Mouse (Mus musculus) gastrocnemius, adult 18-20 months (tissue): ENCODE results near the gene Batf. TPM values are rescaled to one million over a fixed set of nuclear protein-coding genes. Genes with fewer than 3 reads are reported as not detected.
"Not testable (repeated sequence)": the region's sequence is repeated elsewhere in the genome, so short reads cannot be mapped to it uniquely, and the experiment has no call there.

Source experiments
- DNase-seq: peaks from one replicate; pipeline ENCODE4 v3.0.0; 2021; ENCODE audit warnings: low spot score
- long read RNA-seq, 2 experiments: library from polyadenylated mRNA; stranded (forward); transcript quantifications; one replicate each; pipeline ENCODE4 v2.0.0; 2021
- total RNA-seq, 2 experiments: library from RNA; stranded (reverse); gene quantifications; 2 replicates each; pipeline ENCODE4 v1.2.3; 2021

Batf gene
- total RNA-seq: under 1 TPM in 1 of 2 experiments, not detected in 1; 0.32 TPM
- long read RNA-seq, experiment 1: 0 reads
- long read RNA-seq, experiment 2: 0 reads

GRCm38 (mm10) chr12:85686466-85687216 lies at the start of gene Batf:
Batf (plus strand) TSS chr12:85686669.
- DNase-seq: no peak

- DNase-seq: no peak
Observed at GRCm38 (mm10) chr12:85637932-85638331, 48.5 kb upstream of the Batf start.

- DNase-seq: no peak
Observed at GRCm38 (mm10) chr12:85638541-85639325, 47.7 kb upstream of the Batf start.

- peak; percentile 49 for DNase-seq
Observed at GRCm38 (mm10) chr12:85639326-85640008, 47.0 kb upstream of the Batf start.

GRCm38 (mm10) chr12:85640852-85641563 lies 45.5 kb upstream of the Batf start:
- DNase-seq: no peak

- peak; percentile 36 for DNase-seq
Observed at GRCm38 (mm10) chr12:85641564-85641931, 44.9 kb upstream of the Batf start.

GRCm38 (mm10) chr12:85643735-85644134 lies 42.7 kb upstream of the Batf start:
- no peak for DNase-seq

GRCm38 (mm10) chr12:85645664-85646063 lies 40.8 kb upstream of the Batf start:
- no peak for DNase-seq

- DNase-seq: no peak
Observed at GRCm38 (mm10) chr12:85647346-85647745, 39.1 kb upstream of the Batf start.

- no peak for DNase-seq
Observed at GRCm38 (mm10) chr12:85647955-85648354, 38.5 kb upstream of the Batf start.

- no peak for DNase-seq
Observed at GRCm38 (mm10) chr12:85659319-85659718, 27.1 kb upstream of the Batf start.

GRCm38 (mm10) chr12:85660855-85661254 lies 25.6 kb upstream of the Batf start:
- no peak for DNase-seq

GRCm38 (mm10) chr12:85662232-85662631 lies 24.2 kb upstream of the Batf start:
- not testable (repeated sequence) for DNase-seq

GRCm38 (mm10) chr12:85662896-85663295 lies 23.6 kb upstream of the Batf start:
- DNase-seq: peak; percentile 78

GRCm38 (mm10) chr12:85666112-85666511 lies 20.4 kb upstream of the Batf start:
- no peak for DNase-seq

- no peak for DNase-seq
Observed at GRCm38 (mm10) chr12:85667071-85667470, 19.4 kb upstream of the Batf start.

- DNase-seq: no peak
Observed at GRCm38 (mm10) chr12:85668696-85669095, 17.8 kb upstream of the Batf start.

- no peak for DNase-seq
Observed at GRCm38 (mm10) chr12:85670080-85670479, 16.4 kb upstream of the Batf start.

GRCm38 (mm10) chr12:85673914-85674313 lies 12.6 kb upstream of the Batf start:
- no peak for DNase-seq

GRCm38 (mm10) chr12:85679117-85679516 lies 7.4 kb upstream of the Batf start:
- DNase-seq: no peak

- no peak for DNase-seq
Observed at GRCm38 (mm10) chr12:85679808-85680207, 6.7 kb upstream of the Batf start.
